Mouse (Mus musculus): ENCODE measurements around the gene Gm7694.

Gm7694 gene

DNA sequence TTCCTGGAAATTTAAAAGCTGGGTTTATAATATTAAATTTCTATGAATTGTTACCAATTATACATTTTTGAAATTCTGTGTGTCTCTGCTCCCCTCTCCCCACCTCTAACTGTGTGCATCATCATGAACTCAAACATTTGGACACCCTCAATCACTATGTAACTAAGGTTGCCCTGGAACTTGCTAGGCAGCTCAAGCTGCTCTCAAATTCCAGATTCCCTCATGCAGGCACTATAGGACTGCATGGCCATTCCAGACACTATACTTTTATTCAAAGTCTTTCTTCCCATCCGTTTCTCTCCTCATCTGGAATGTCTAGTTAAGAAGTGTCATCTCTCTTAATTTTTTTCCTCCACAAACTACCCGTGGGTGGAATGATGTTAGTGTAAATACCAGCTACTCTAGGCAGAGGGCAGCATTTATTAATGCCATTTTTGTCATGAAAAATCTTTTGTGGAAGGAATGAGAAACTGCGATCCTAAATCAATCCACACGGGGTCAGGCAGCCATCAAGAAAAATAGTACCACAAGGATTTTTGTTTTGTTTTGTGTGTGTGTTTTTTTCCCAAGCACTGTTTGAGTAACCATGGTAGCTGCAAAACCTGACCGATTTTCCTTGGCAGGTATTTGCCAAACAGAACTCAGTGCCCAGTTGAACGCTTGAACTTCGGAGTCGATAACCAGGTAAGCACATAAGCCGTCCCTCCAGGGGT lies 13.7 kb downstream of the Gm7694 start:
- no peak for DNase-seq (ENCODE audit: extremely low read depth, insufficient read length, low spot score)

DNA sequence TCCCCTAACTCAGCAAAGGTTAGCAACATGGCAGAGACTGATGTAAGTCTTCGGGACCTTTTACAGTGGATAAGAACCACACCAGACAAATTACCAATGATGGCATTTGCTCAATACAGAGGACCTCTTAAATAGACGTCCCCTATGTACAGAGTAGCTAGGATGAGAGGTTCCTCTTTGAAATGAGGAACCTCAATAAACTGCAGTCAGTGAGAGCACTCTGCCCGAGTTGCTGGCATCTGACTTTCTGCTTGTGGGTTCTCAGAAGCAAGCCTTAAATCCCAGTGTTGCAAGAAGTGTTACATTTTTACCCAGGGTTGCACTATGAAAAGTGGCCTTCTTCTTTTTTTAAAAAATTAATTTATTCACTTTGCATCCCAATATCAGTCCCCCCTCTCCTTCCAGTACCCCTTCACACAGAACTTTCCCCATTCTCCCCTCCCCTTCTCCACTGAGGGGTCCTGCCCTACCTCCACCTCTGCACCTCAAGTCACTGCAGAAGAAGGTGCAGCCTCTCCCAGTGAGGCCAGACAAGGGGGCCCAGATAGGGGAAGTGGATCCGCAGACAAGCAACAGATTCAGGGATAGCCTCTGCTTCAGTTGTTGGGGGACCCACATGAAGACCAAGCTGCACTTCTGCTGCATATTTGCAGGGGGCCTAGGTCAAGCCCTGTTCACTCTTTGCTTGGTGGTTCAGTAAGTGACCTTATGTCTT lies 23.6 kb downstream of the Gm7694 start:
- DNase-seq (ENCODE audit: extremely low read depth, insufficient read length, low spot score), result no peak

GRCm38 (mm10) chr1:170277016-170277415 lies 29.1 kb downstream of the Gm7694 start, which contains the start of gene Sh2d1b1:
Sh2d1b1 (plus strand) TSS chr1:170277320.
- DNase-seq (ENCODE audit: extremely low read depth, insufficient read length, low spot score), result peak; percentile 51

GRCm38 (mm10) chr1:170273252-170273651 lies 32.9 kb downstream of the Gm7694 start:
- DNase-seq (ENCODE audit: extremely low read depth, insufficient read length, low spot score), result no peak

DNA sequence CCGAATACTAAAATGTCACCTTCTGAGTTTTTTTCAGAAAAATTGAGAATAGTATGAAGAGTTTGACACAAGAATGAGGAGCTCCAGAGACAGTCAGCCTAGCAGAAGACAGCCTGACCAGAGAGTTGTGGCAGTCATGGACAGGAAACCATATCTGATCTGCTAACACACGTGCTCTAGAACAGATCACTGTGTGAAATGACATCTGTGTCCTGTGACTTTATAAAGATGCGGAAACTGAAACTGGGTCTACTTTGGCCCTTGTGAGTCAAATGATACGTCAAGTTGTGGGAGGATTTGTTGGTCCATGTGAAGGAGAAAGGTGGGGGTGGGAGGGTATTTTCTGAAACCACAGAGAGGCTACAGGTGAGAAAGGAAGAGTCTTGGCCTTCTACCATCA lies 35.4 kb downstream of the Gm7694 start:
- no peak for DNase-seq (ENCODE audit: extremely low read depth, insufficient read length, low spot score)

DNA sequence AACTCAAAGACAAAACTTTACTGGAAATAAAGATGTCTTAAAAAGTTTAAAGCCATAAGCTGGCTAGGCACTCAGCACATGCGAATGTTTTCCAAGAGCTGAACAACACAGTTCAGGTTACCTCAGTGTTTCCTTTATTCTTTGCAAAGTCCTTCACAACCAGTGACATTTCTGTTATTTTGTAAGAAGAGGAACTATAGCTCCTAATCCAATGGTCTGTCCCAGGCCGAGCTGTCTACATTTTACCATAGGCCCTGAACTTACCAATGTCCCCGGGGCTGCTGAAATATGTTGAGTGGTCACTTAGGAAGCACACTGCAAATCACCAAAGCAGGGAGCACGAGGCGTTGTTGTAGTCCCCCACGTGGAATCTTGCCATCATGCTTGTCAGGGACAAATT lies 35.9 kb downstream of the Gm7694 start:
- DNase-seq (ENCODE audit: extremely low read depth, insufficient read length, low spot score), result no peak

- DNase-seq (ENCODE audit: extremely low read depth, insufficient read length, low spot score), result peak; percentile 62
Observed at GRCm38 (mm10) chr1:170255560-170255910, 50.6 kb downstream of the Gm7694 start.

GRCm38 (mm10) chr1:170254893-170255559 lies 51.1 kb downstream of the Gm7694 start:
- peak; percentile 30 for DNase-seq (ENCODE audit: extremely low read depth, insufficient read length, low spot score)
